Mouse (Mus musculus) CH12.LX (cell line): ENCODE measurements around the gene Ptpn14. TPM values are rescaled to one million over a fixed set of nuclear protein-coding genes. Genes with fewer than 3 reads are reported as not detected.

Source experiments
- DNase-seq: peaks from one replicate; pipeline ENCODE4 v3.0.0-alpha.2; 2013; ENCODE audit errors: extremely low read depth
- H3K27ac ChIP-seq: 2 replicates; pipeline ENCODE4 v1.5.1; 2012; ENCODE audit warnings: low read depth, mild to moderate bottlenecking, control low read depth, moderate library complexity; ENCODE audit not compliant: insufficient read depth
- H3K27me3 ChIP-seq: replicated peaks from 2 replicates; pipeline ENCODE3; 2012; ENCODE audit warnings: inconsistent platforms
- H3K36me3 ChIP-seq, 2 experiments: replicated peaks in 1 of 2; 2 replicates each; pipeline versions ENCODE3 to v1.6.1; 2012; ENCODE audit warnings: inconsistent platforms in 1 of 2, low read length in 1 of 2, mild to moderate bottlenecking in 1 of 2, mixed read lengths in 1 of 2, moderate library complexity in 1 of 2; ENCODE audit not compliant: control insufficient read depth in 1 of 2, insufficient read depth in 1 of 2
- H3K4me1 ChIP-seq, 2 experiments: 2 replicates each; pipeline ENCODE4 v1.6.1; 2012; ENCODE audit warnings: inconsistent platforms in 1 of 2, moderate library complexity in 1 of 2; ENCODE audit not compliant: insufficient read depth in 2 of 2, control insufficient read depth in 1 of 2
- H3K4me2 ChIP-seq: 2 replicates; pipeline ENCODE4 v1.6.1; 2012; ENCODE audit warnings: low read depth, mild to moderate bottlenecking, control low read depth; ENCODE audit not compliant: poor library complexity, insufficient read depth, severe bottlenecking
- H3K4me3 ChIP-seq, 3 experiments: fragments of 150-350 bp in 1 of 3; sonication (generic) in 1 of 3; replicated peaks in 1 of 3; 2 replicates each; pipeline versions ENCODE3 to v1.5.1; 2011 to 2012; ENCODE audit warnings: low read depth in 2 of 3, low read length in 2 of 3, mild to moderate bottlenecking in 2 of 3, moderate library complexity in 2 of 3, control low read depth in 1 of 3, improper control_type of control experiment in 1 of 3, inconsistent platforms in 1 of 3, mixed read lengths in 1 of 3; ENCODE audit not compliant: poor library complexity in 1 of 3
- H3K79me2 ChIP-seq: replicated peaks from 2 replicates; pipeline ENCODE4 v1.6.1; 2012; ENCODE audit warnings: mild to moderate bottlenecking, moderate library complexity; ENCODE audit not compliant: control insufficient read depth, poor library complexity, insufficient read depth, severe bottlenecking; ENCODE audit errors: extremely low read depth
- H3K9ac ChIP-seq: 2 replicates; pipeline ENCODE4 v1.6.1; 2012; ENCODE audit warnings: low read depth, mild to moderate bottlenecking, control low read depth, moderate library complexity; ENCODE audit not compliant: insufficient read depth
- H3K9me3 ChIP-seq: replicated peaks from 2 replicates; pipeline ENCODE3; 2012; ENCODE audit warnings: low read length, inconsistent platforms, mixed read lengths
- CHD1 ChIP-seq: IDR thresholded peaks from 2 replicates; pipeline ENCODE4 v1.6.1; 2012; ENCODE audit warnings: low read depth, low read length, improper control_type of control experiment, inconsistent platforms
- ELF1 ChIP-seq: IDR thresholded peaks from 2 replicates; pipeline ENCODE4 v1.6.1; 2014; ENCODE audit warnings: low read depth, mild to moderate bottlenecking, inconsistent platforms, low read length, improper control_type of control experiment
- ETS1 ChIP-seq: conservative IDR thresholded peaks from 2 replicates; pipeline ENCODE4 v1.6.1; 2012; ENCODE audit warnings: low read depth, mild to moderate bottlenecking, inconsistent platforms, low read length, improper control_type of control experiment, moderate library complexity
- GABPA ChIP-seq: IDR thresholded peaks from 2 replicates; pipeline ENCODE4 v1.6.1; 2012; ENCODE audit warnings: low read depth, low read length, improper control_type of control experiment, inconsistent platforms; ENCODE audit not compliant: insufficient replicate concordance
- HCFC1 ChIP-seq: IDR thresholded peaks from 2 replicates; pipeline ENCODE4 v1.6.1; 2012; ENCODE audit warnings: low read depth, mild to moderate bottlenecking, inconsistent platforms, low read length, improper control_type of control experiment
- JUN ChIP-seq: IDR thresholded peaks from 2 replicates; pipeline ENCODE4 v1.6.1; 2011; ENCODE audit warnings: low read depth, mild to moderate bottlenecking, low read length, improper control_type of control experiment, moderate library complexity; ENCODE audit not compliant: insufficient read depth
- KAT2A ChIP-seq: IDR thresholded peaks from 2 replicates; pipeline ENCODE4 v1.6.1; 2012; ENCODE audit warnings: low read length, improper control_type of control experiment, inconsistent platforms; ENCODE audit not compliant: insufficient replicate concordance
- MAX ChIP-seq: IDR thresholded peaks from 2 replicates; pipeline ENCODE4 v1.6.1; 2011; ENCODE audit warnings: low read length, improper control_type of control experiment
- MEF2A ChIP-seq: IDR thresholded peaks from 2 replicates; pipeline ENCODE4 v1.6.1; 2014; ENCODE audit warnings: low read depth, mild to moderate bottlenecking, inconsistent platforms, low read length, improper control_type of control experiment, borderline replicate concordance
- MXI1 ChIP-seq: IDR thresholded peaks from 2 replicates; pipeline ENCODE4 v1.6.1; 2011; ENCODE audit warnings: mild to moderate bottlenecking, low read depth, low read length, improper control_type of control experiment
- MYC ChIP-seq: IDR thresholded peaks from 2 replicates; pipeline ENCODE4 v1.6.1; 2011; ENCODE audit warnings: low read depth, mild to moderate bottlenecking, improper control_type of control experiment, low read length
- NELFE ChIP-seq: IDR thresholded peaks from 2 replicates; pipeline ENCODE4 v1.6.1; 2011; ENCODE audit warnings: low read depth, low read length, improper control_type of control experiment
- NRF1 ChIP-seq: IDR thresholded peaks from 2 replicates; pipeline ENCODE4 v1.6.1; 2014; ENCODE audit warnings: low read depth, mild to moderate bottlenecking, inconsistent platforms, low read length, improper control_type of control experiment, moderate library complexity
- PAX5 ChIP-seq: IDR thresholded peaks from 2 replicates; pipeline ENCODE4 v1.6.1; 2012; ENCODE audit warnings: low read length, inconsistent platforms, mixed read lengths
- POLR2AphosphoS2 ChIP-seq: IDR thresholded peaks from 2 replicates; pipeline ENCODE4 v1.6.1; 2011; ENCODE audit warnings: low read depth, low read length, improper control_type of control experiment
- RAD21 ChIP-seq: IDR thresholded peaks from 2 replicates; pipeline ENCODE4 v1.6.1; 2011; ENCODE audit warnings: low read depth, mild to moderate bottlenecking, low read length, improper control_type of control experiment, moderate library complexity
- RCOR1 ChIP-seq: conservative IDR thresholded peaks from 2 replicates; pipeline ENCODE4 v1.6.1; 2012; ENCODE audit warnings: low read depth, mild to moderate bottlenecking, inconsistent platforms, low read length, improper control_type of control experiment
- SIN3A ChIP-seq: IDR thresholded peaks from 2 replicates; pipeline ENCODE4 v1.6.1; 2012; ENCODE audit warnings: low read length, improper control_type of control experiment, inconsistent platforms
- SMC3 ChIP-seq: IDR thresholded peaks from 2 replicates; pipeline ENCODE4 v1.6.1; 2011; ENCODE audit warnings: low read depth, low read length, improper control_type of control experiment
- TCF12 ChIP-seq: IDR thresholded peaks from 2 replicates; pipeline ENCODE4 v1.6.1; 2014; ENCODE audit warnings: low read depth, mild to moderate bottlenecking, inconsistent platforms, low read length, improper control_type of control experiment
- UBTF ChIP-seq: IDR thresholded peaks from 2 replicates; pipeline ENCODE4 v1.6.1; 2012; ENCODE audit warnings: low read depth, mild to moderate bottlenecking, inconsistent platforms, low read length, improper control_type of control experiment, moderate library complexity
- USF1 ChIP-seq: IDR thresholded peaks from 2 replicates; pipeline ENCODE4 v1.6.1; 2014; ENCODE audit warnings: low read depth, mild to moderate bottlenecking, inconsistent platforms, low read length, improper control_type of control experiment
- USF2 ChIP-seq: conservative IDR thresholded peaks from 2 replicates; pipeline ENCODE4 v1.6.1; 2011; ENCODE audit warnings: low read depth, low read length, improper control_type of control experiment
- ZC3H11A ChIP-seq: IDR thresholded peaks from 2 replicates; pipeline ENCODE4 v1.6.1; 2012; ENCODE audit warnings: low read depth, mild to moderate bottlenecking, inconsistent platforms, low read length, improper control_type of control experiment
- ZKSCAN1 ChIP-seq: IDR thresholded peaks from 2 replicates; pipeline ENCODE4 v1.6.1; 2012; ENCODE audit warnings: low read depth, inconsistent platforms, low read length, improper control_type of control experiment, borderline replicate concordance
- ZMIZ1 ChIP-seq: IDR thresholded peaks from 2 replicates; pipeline ENCODE4 v1.6.1; 2012; ENCODE audit warnings: low read depth, mild to moderate bottlenecking, inconsistent platforms, low read length, improper control_type of control experiment
- dilution Hi-C: fragments of 300-500 bp; cut with MboI; formaldehyde crosslinking; loops from 2 replicates; pipeline ENCODE4 v1.14.3; 2020; ENCODE audit warnings: low sequenced_read_pairs; ENCODE audit not compliant: extremely low pct_unique_long_range_greater_than_20kb, extremely low pct_ligation_motif_present
- in situ Hi-C: fragments of 300-500 bp; cut with MboI; formaldehyde crosslinking; loops from 3 replicates; pipeline ENCODE4 v1.14.3; 2019; ENCODE audit warnings: low sequenced_read_pairs, low pct_ligation_motif_present, low pct_unique_long_range_greater_than_20kb, mixed read lengths
- polyA plus RNA-seq: library from polyadenylated mRNA; unstranded; fragments of >175 nt; gene quantifications from 2 replicates; pipeline ENCODE4 v1.2.1, GENCODE M21; 2012; ENCODE audit warnings: low read depth; ENCODE audit not compliant: insufficient read length
- total RNA-seq, 2 experiments: library from RNA; depleted of rRNA; stranded (reverse); fragments of 300-350 nt in 1 of 2; fragments of >200 nt in 1 of 2; gene quantifications; 2 replicates each; pipeline ENCODE4 v1.2.3; 2012 to 2014

Ptpn14 gene
- total and polyA plus RNA-seq, 3 experiments: under 0.01 to 0.10 TPM; not detected in 1

DNA sequence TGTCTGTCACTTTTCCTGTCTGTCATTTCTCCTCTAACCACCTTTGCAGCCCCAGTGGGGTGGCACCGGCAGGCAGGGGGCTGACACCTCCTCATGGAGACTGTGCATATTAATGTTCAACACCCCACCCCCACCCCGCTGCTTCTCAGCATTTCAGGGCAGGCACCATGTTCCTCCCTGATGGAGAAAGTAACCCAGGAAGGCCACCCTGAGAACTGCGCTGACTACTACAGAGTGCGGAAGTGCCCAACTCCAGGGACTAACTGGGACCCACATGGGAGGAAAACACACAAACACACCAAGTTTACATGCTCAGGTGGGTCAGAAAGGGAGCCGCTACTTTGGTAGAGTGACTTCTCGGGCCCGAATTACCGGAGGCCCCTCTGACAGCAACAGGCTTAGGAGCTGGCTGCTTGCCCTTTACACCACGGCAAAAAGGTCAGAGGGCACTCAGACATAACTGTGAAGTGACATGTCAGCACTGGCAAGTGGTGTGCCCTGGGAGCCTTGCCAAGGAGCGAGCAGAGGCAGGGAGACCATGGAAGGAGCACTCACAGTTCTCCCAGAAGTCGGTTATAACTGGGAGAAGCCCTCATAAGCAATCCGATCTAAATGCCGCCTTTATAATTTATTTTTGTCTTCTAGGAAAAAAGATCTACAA, 182.7 kb downstream of the Ptpn14 start:
- Histone ChIP-seq H3K79me2 (no peaks in the 10 kb centered on the region; the same call in none of the 2 replicates), H3K27me3 (no peaks in the 10 kb centered on the region), H3K9ac (no peak overlapping the region), H3K4me1 (peaks cover 3 to 14% of the 10 kb centered on the region in 2 experiments; a peak in 3 of 4 replicates), H3K36me3 (peaks cover 29 to 95% of the 10 kb centered on the region in 2 experiments), H3K4me2 (no peak overlapping the region), H3K27ac (no peak overlapping the region), H3K4me3 (no peak overlapping the region), H3K9me3 (no peaks in the 10 kb centered on the region)
- in situ Hi-C loops (no loop called here), dilution Hi-C loops (no loop called here)
- TF ChIP-seq ZC3H11A (no peak), ETS1 (no peak), RCOR1 (no peak), MAX (no peak), MXI1 (no peak), KAT2A (no peak), POLR2AphosphoS2 (no peak), NELFE (no peak), UBTF (no peak), TCF12 (no peak), GABPA (no peak), ZKSCAN1 (no peak), PAX5 (no peak), USF1 (no peak), ELF1 (no peak), MYC (no peak), MEF2A (no peak), JUN (no peak)
- no peak for DNase-seq

DNA sequence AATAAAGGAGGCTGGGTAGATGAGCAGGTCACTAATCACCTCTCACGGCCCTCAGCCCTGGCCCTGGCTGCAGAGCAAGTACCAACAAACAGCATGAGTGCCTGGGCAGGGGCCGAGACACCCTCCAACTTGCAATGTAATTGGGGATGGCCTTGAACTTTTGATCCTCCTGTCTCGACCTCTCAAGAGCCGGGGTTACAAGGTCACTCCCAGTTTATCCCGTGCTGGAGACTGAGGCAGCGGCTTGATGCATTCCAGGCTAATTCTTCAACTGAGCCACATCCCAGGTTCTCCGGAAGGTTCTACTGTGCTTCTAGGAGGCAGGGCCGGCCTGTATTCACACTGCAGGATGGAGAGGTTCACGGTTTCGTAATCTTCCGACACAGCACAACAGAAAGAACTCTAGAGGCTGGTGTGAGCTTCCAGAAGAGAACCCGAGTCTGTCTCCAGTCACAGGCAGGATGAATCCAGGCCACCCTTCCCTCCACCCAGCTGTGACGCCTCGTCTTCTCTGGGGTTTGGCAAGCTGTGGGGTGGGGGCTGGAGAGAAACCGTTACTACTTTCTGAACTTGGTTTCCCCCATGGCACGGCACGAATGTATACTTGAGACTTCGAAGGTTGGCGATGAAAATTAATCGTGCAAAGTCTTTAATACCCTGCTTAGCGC, 185.2 kb downstream of the Ptpn14 start:
- DNase-seq: no peak
- H3K4me2 ChIP-seq: no peak overlapping the region
- dilution Hi-C loops: no loop called here
- H3K9ac ChIP-seq: no peak overlapping the region
- in situ Hi-C loops: no loop called here
- no peaks in the 10 kb centered on the region for H3K27me3 ChIP-seq
- peaks cover 0 to 24% of the 10 kb centered on the region in 2 experiments; a peak in 2 of 4 replicates for H3K4me1 ChIP-seq
- TF ChIP-seq MAX (no peak), RAD21 (no peak), JUN (no peak), POLR2AphosphoS2 (no peak), NELFE (no peak), SIN3A (no peak), CHD1 (no peak), SMC3 (no peak), NRF1 (no peak), ZMIZ1 (no peak), ETS1 (no peak), USF2 (no peak), HCFC1 (no peak), ZKSCAN1 (no peak)
- H3K27ac ChIP-seq: no peak overlapping the region
- H3K36me3 ChIP-seq: peaks cover 20 to 88% of the 10 kb centered on the region in 2 experiments
- H3K4me3 ChIP-seq: no peak overlapping the region
- H3K9me3 ChIP-seq: no peaks in the 10 kb centered on the region
- peaks cover 6% of the 10 kb centered on the region for H3K79me2 ChIP-seq
